ENCODE assay signal across 7 mouse cellular contexts in genomic region chr19:60811098-60812035, GRCm38 (mm10). TPM values are rescaled to one million over a fixed set of nuclear protein-coding genes. Genes with fewer than 3 reads are reported as not detected.
DNase-seq lines count a peak whose midpoint lies in the region; ATAC-seq lines count a peak whose summit lies in the region.

Gene Fam45a, plus strand, starts transcription at chr19:60811585.

- peak; percentile 90 for DNase-seq in adrenal gland, adult 8-10 months
- peak; percentile 92 for DNase-seq in embryo, embryonic 9.5 days (ENCODE audit: extremely low spot score)
- peak; percentile 82 to 92 for DNase-seq in gastrocnemius, postnatal 4 days (ENCODE audit: low spot score in 2 of 2)
- peak; percentile 90 for DNase-seq in left cerebral cortex, postnatal 36 days (ENCODE audit: low spot score in 2 of 2)
- DNase-seq in midbrain, embryonic 11.5 days (ENCODE audit: low spot score, missing footprints) = peak; percentile 98
- peak; percentile 87 for DNase-seq in skeletal muscle tissue, adult 2 months (ENCODE audit: low read depth, low spot score)

- peak within 1 kb of the TSS; percentile 78 for H3K27ac ChIP-seq in intestine, embryonic 16.5 days (ENCODE audit: low read length)
- no peak within 1 kb of the TSS; the same call in 1 of the 2 replicates for H3K27ac ChIP-seq in midbrain, embryonic 11.5 days (ENCODE audit: low read depth, low read length)

- intact Hi-C loops in left cerebral cortex, postnatal 36 days (cut with DNase I) = loop anchor here (2.0 kb wide), 1 partner anchor 21 kb away; the partner anchor contains the start of gene Eif3a

- no peaks in the 10 kb centered on the region for H3K9me3 ChIP-seq in intestine, embryonic 16.5 days (ENCODE audit: control insufficient read depth, low read length)
- no peaks in the 10 kb centered on the region for H3K9me3 ChIP-seq in midbrain, embryonic 11.5 days (ENCODE audit: control insufficient read depth, low read length)

- 2% methylated on average over 44 of the region's 45 CpGs for WGBS in intestine, embryonic 16.5 days
- 2% methylated on average over 45 of the region's 45 CpGs for WGBS in midbrain, embryonic 11.5 days

- no peaks in the 10 kb centered on the region for H3K27me3 ChIP-seq in intestine, embryonic 16.5 days (replicated peaks; ENCODE audit: control insufficient read depth, insufficient read depth, low read length)
- no peaks in the 10 kb centered on the region for H3K27me3 ChIP-seq in midbrain, embryonic 11.5 days (ENCODE audit: control insufficient read depth, insufficient read depth, low read length)

- no peaks in the 10 kb centered on the region for H3K36me3 ChIP-seq in intestine, embryonic 16.5 days (ENCODE audit: control insufficient read depth, insufficient read depth, low read length)
- no peaks in the 10 kb centered on the region for H3K36me3 ChIP-seq in midbrain, embryonic 11.5 days (ENCODE audit: control insufficient read depth, insufficient read depth, low read length)

- H3K4me1 ChIP-seq in intestine, embryonic 16.5 days (ENCODE audit: control insufficient read depth, insufficient read depth, low read length) = peaks cover 8% of the 10 kb centered on the region; the same call in 1 of the 2 replicates
- 0 out of 2 replicates have a peak, but pooled peaks cover 3% of the 10 kb centered on the region for H3K4me1 ChIP-seq in midbrain, embryonic 11.5 days (ENCODE audit: control insufficient read depth, insufficient read depth, low read length)

- peak; percentile 100 for ATAC-seq in intestine, embryonic 16.5 days
- peak; percentile 100 for ATAC-seq in midbrain, embryonic 11.5 days (ENCODE audit: low FRiP score)

- H3K4me3 ChIP-seq in intestine, embryonic 16.5 days (ENCODE audit: low read length) = peak within 1 kb of the TSS; percentile 81
- H3K4me3 ChIP-seq in midbrain, embryonic 11.5 days (ENCODE audit: low read depth, low read length) = peak within 1 kb of the TSS; percentile 71

- H3K4me2 ChIP-seq in intestine, embryonic 16.5 days (ENCODE audit: low read depth, low read length) = peak within 1 kb of the TSS; percentile 76
- H3K4me2 ChIP-seq in midbrain, embryonic 11.5 days = peak within 1 kb of the TSS; percentile 66

- H3K9ac ChIP-seq in intestine, embryonic 16.5 days (ENCODE audit: low read depth, low read length) = peak within 1 kb of the TSS; percentile 88
- peak within 1 kb of the TSS; percentile 83 for H3K9ac ChIP-seq in midbrain, embryonic 11.5 days (ENCODE audit: low read length)

RNA-seq across cellular contexts. Expression of gene Fam45a, which starts in this region (rescaled TPM):
- 10 to 100 TPM; 37.1 to 45.6 (median 40.2) TPM for total RNA-seq in adrenal gland, adult 8-10 months (2022)
- 10 to 100 TPM; 23.4 to 24.1 TPM for total RNA-seq in gastrocnemius, postnatal 4 days (2021)
- polyA plus RNA-seq in intestine, embryonic 16.5 days (2015; fragmentation: Nextera tagmentation; extraction: Ambion mirVana) = 28.3 and 28.7 TPM in 2 replicates
- total RNA-seq in left cerebral cortex, postnatal 36 days (2021) = 10 to 100 TPM; 38.0 to 47.4 TPM
- polyA plus RNA-seq in midbrain, embryonic 11.5 days (2014; fragmentation: Nextera tagmentation; extraction: Ambion mirVana) = 44.1 and 45.7 TPM in 2 replicates
